Comparison of ENCODE assay signal across 30 mouse cellular contexts in genomic region chr12:86959661-86960060, GRCm38 (mm10). TPM values are rescaled to one million over a fixed set of nuclear protein-coding genes. Genes with fewer than 3 reads are reported as not detected.
"Had no signal": no experiment of that assay in that cellular context is flagged by ENCODE, and none has a peak within 500 bp of the region (broad histone marks: within the 10 kb centered on the region; RNA-seq: fewer than 3 reads in every experiment).

No protein-coding gene starts in this region.

- H3K27me3 ChIP-seq: heart, embryonic 13.5 days; heart, embryonic 15.5 days; hindbrain, embryonic 13.5 days; hindbrain, embryonic 15.5 days; kidney, embryonic 15.5 days; limb, embryonic 12.5 days; liver, embryonic 13.5 days; liver, embryonic 15.5 days had no signal

- H3K4me1 ChIP-seq: hindbrain, embryonic 13.5 days; hindbrain, embryonic 15.5 days; kidney, embryonic 15.5 days; limb, embryonic 10.5 days; limb, embryonic 12.5 days; liver, embryonic 13.5 days; liver, embryonic 15.5 days had no signal

- DNase-seq: gastrocnemius, postnatal 10 days; gastrocnemius, postnatal 36 days; heart, adult 11 months; heart, adult 2 months; heart, postnatal 14 days; heart, postnatal 36 days; kidney, adult 11 months; kidney, adult 2 months; kidney, adult 9 months; kidney, postnatal 14 days; kidney, postnatal 36 days; layer of hippocampus, adult 9-11 months; liver; liver, embryonic 13.5 days; liver, postnatal 0 days had no signal

- H3K27ac ChIP-seq: heart, adult 2 months; heart, embryonic 13.5 days; heart, embryonic 15.5 days; hindbrain, embryonic 13.5 days; hindbrain, embryonic 15.5 days; kidney, embryonic 15.5 days; kidney, postnatal 0 days; left cerebral cortex, adult 2 months; limb, embryonic 10.5 days; limb, embryonic 12.5 days; liver, embryonic 13.5 days; liver, embryonic 15.5 days had no signal

- H3K4me3 ChIP-seq: heart, adult 2 months; heart, embryonic 13.5 days; heart, embryonic 15.5 days; hindbrain, embryonic 13.5 days; hindbrain, embryonic 15.5 days; kidney, embryonic 15.5 days; left cerebral cortex, adult 2 months; limb, embryonic 10.5 days; limb, embryonic 12.5 days; liver, embryonic 13.5 days; liver, embryonic 15.5 days had no signal

RNA-seq across cellular contexts. Expression of gene Zdhhc22, which starts 30.6 kb away (rescaled TPM):
- total RNA-seq: gastrocnemius, postnatal 10 days; gastrocnemius, postnatal 36 days; heart, adult 2 months; heart, postnatal 14 days; heart, postnatal 36 days; hematopoietic stem cell, adult 5-6 weeks had no signal
- polyA plus RNA-seq: gonadal fat pad, adult 2 months; heart, adult 2 months; heart, embryonic 11.5 days; heart, embryonic 15.5 days; heart, postnatal 0 days; large intestine, adult 2 months; liver, embryonic 13.5 days; liver, postnatal 0 days had no signal
